Mouse (Mus musculus): ENCODE data around the gene Kif24. TPM values are rescaled to one million over a fixed set of nuclear protein-coding genes. Genes with fewer than 3 reads are reported as not detected.
"Not testable (repeated sequence)": the region's sequence is repeated elsewhere in the genome, so short reads cannot be mapped to it uniquely, and the experiment has no call there.

Kif24 gene
- total RNA-seq, 2 experiments from 2014 or later, result 0.86 to 1.3 TPM

DNA sequence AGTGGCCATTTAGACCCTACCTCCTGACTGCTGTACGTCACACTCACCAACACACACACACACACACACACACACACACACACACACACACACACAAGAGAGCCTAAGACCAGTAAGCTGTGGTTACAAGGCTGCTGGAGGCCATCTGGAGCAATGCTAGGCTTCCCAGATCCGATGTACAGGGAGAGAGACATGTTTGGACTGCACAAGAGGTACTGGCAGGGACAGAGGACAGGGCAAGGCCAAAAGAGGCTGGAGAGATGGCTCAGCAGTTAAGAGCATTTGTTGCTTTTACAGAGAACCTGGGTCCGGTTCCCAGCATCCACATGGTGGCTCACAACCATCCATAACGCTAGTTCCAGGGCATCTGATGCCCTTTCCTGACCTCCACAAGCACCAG, 30.4 kb upstream of the Kif24 start:
- intact Hi-C loops (cut with DNase I; ENCODE audit: low total_unique reads), result no loop called here
- DNase-seq, result no peak

DNA sequence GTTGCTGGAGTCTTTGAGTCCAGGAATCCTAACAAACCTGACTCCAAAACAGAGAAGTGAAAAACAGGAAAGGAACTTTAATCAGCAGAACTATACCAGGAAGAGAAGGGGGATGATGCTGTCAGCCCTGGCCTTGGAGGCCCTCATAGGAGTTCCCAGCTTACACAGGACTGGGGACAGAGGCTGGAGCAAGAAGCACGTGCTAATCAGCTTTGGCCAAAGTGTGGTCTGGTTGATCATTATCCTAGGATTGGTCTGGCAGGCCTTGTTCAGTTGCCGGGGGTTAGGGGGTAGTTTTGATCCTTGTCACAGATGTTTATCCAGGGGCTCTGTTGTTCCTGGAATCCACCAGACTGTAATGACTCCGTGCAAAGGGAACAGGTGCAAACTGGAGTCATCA, 29.7 kb upstream of the Kif24 start:
- intact Hi-C loops (cut with DNase I; ENCODE audit: low total_unique reads), result no loop called here
- no peak for DNase-seq

DNA sequence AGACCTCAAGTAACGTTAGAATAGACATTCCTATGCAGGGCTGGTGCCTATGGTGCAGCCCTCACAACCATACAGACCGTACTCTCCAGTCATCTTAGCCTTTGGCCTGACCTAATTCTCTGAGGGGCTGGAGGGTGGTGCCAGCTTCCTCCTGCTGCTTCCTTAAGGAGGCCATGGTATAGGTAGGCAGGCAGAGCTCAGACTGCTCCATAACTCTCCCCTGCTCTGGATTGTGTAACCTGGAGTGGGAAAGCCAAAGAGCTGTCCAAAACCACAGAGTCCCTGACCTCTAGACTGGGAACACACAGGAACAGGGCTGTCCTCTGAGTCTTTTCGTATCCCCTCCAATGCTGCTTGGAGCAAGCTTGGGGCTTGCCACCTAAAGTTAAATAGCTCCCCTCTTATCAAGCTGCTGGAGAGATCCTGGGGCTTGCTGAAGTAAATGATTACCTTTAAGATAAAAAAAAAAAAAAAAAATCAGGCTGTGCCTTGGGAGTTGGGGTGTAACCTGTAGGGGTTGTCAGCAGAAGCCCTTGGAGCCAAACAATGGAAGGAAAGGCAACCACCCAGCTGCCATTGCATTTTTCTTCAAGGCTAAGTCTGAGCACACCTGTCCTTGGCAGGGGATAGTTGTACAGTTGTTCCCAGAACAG, 28.9 kb upstream of the Kif24 start:
- intact Hi-C loops (cut with DNase I; ENCODE audit: low total_unique reads), result no loop called here
- no peak for DNase-seq

DNA sequence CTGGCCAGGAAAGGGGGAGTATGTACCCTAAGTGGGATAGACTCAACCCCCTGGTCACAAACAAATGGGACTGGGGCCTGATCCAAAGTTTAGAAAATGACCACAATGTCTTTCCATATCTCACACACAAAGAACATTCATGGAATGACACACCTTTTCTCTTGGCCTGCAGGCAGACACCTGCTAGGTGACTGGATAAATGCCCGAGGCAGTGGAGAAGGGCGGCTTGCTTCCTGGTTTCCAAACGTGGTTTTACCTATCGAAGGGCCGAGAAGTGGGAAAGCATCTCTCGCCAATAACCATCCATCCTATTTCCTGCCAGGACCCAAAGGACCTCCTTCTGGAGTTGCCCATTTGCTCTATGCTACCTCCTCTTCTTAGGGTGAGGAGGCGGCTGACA, 28.3 kb upstream of the Kif24 start:
- intact Hi-C loops (cut with DNase I; ENCODE audit: low total_unique reads), result no loop called here
- no peak for DNase-seq

DNA sequence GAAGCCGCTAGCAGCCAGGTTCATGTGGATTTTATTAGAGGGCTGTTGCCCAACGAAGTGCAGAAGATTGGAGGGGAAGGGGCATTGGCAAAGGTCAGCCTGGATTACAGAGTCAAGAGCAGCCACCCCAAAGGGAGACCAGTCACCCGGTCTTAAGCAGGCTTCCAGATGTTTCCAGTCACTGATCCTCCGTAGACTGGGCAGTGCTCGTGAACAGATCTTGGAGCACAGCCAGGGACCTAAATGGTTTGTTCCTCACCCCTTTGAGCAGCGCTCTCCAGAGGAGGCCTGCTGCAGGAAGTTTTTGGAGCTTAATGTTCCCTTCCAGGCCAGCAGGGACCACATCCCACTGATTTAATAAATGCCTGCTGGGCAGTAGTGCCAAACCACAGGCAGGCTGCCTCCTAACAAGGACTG, 16.9 kb upstream of the Kif24 start:
- peak; percentile 73 for DNase-seq
- intact Hi-C loops (cut with DNase I; ENCODE audit: low total_unique reads), result no loop called here

DNA sequence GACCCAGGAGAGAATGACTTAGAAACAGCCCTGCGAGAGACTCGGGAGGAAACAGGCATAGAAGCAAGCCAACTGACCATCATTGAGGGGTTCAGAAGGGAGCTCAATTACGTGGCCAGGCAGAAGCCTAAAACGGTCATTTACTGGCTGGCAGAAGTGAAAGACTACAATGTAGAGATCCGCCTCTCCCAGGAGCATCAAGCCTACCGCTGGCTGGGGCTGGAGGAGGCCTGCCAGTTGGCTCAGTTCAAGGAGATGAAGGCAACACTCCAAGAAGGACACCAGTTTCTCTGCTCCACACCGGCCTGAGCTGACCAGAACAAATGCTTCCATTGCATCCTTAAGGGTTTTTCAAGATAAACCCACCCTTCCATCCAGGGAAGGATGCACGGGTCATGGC, 15.6 kb upstream of the Kif24 start:
- intact Hi-C loops (cut with DNase I; ENCODE audit: low total_unique reads), result no loop called here
- DNase-seq, result peak; percentile 75

DNA sequence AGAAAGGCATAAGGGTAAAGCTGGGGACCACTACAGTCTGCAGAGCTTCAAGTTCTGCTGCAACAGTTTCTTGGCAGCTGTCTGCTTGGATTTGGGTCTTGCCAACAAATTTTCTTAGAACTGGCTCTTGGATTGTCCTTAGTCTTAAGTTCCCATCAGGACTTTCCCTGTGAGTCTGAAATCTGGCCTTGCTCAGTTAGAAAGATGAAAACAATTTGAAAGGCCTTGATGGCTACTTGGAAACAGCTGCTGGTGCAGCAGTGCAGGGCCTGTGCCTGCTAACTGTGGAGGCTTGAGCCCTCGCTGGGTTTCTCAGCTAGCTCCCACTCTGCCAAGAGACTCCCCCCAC, 14.7 kb upstream of the Kif24 start:
- intact Hi-C loops (cut with DNase I; ENCODE audit: low total_unique reads), result loop anchor here (10.0 kb wide), 1 partner anchor 135 kb away; no protein-coding TSS in a partner anchor
- peak; percentile 23 for DNase-seq

DNA sequence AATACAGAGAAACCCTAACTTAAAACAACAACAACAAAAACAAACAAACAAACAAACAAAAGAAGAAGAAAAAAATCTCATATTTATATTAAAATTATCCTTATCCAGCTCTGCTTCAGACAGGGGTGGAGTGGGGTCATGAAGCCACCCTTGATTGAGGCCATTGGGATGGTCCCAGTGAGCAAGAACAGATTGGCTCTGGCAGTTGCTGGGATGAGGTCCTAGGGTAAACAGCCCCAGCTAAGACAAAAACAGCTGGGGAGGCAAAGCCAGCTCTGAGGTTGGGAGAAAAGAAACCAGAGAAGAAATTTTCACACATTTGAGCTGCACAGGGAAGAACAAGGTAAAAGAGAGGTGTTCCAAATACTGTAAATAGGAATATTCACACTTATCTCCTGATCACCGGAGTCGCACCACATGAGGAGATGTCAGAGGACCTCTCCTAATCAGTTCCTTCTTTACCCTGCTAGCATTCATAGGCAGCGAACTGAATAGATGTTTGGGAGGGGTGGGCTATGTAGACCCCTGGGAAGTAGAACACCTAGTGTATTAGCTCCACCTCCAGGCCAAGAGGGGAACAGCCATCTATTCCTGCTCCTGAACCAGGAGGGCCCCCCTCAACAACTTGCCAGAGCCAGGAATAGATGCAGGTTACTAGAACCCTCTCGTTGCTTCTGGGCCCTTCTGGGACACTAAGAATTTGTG, 14.2 kb upstream of the Kif24 start:
- DNase-seq, result no peak
- intact Hi-C loops (cut with DNase I; ENCODE audit: low total_unique reads), result loop anchor here (10.0 kb wide), 1 partner anchor 136 kb away; no protein-coding TSS in a partner anchor

DNA sequence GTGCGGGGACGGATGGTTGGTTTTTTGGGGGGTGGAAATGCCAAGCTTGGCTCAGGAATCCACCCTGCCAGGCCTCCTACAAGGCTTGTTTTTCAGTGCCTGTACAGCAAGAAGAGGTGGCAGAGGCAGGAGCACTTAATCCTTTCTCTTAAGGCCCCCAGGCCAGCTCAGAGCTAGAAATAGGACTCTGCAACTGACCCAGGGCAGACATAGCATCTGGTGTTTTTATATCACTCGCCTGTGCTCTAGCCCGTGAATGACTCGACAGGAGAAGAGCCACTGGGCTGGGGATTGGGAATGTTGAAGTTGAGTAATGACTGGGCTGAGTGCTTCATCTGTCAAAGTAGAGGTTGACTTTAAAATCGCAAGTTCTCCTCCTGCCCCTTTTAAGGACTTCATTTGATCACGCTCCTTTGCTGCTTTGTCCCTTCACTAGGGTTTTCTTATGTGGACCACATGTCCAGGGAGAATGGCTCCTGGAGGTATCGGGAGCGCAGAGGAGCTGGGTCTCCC, 13.0 kb upstream of the Kif24 start:
- intact Hi-C loops (cut with DNase I; ENCODE audit: low total_unique reads), result loop anchor here (10.0 kb wide), 1 partner anchor 137 kb away; no protein-coding TSS in a partner anchor

DNA sequence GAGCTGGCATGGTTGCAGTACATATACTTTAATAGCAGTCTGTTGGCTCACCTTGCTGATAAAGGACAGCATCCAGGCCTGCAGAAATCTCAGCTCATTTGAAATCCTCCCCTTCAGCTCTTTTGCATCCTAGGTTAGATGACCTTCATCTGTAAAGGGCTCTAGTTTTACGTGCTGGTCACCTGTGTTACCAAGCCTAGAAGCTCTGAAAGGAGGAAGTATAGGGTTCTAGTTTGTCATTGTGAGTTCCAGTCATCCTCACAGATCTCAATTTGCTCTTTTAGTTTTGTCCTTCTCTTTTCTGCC, 6.7 kb upstream of the Kif24 start:
- intact Hi-C loops (cut with DNase I; ENCODE audit: low total_unique reads), result loop anchor here (5.0 to 10.0 kb wide), 2 partner anchors 36 to 143 kb away; no protein-coding TSS in a partner anchor
- DNase-seq, result no peak

More for the DNA sequence above, 13.0 kb upstream of the Kif24 start:
- DNase-seq, result no peak

DNA sequence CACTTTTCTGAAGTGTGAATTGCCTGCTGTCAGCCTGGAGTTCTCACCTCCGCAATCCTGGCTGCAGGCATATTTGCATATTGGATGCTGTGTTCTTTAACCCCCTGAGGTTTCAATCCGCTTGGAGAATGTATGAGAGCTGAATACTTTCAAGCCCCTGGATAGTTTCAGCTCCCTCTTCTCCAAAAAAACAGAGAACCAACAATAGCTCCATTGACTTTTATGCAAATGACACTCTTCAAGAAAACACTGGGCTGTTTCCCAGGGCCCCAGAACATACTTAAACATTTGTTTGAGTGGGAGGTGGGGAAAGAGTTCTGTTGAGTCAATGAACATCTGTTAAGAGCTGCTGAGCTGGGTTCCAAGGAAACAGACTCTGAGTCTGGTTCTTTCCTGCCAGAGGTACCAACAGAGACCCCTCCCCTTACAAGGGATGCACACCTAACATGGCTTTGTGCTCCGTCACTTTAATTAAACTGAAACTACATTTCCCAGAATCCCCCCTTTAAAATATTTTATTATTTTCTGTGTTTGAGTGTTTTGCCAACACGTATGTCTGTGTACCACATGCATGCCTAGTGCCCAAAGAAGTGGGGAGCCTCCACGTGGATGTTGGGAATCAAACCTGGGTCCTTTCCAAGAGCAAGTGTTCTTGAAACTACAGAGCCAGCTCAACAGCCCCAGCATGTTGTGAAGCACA, 6.1 kb upstream of the Kif24 start:
- DNase-seq, result no peak

DNA sequence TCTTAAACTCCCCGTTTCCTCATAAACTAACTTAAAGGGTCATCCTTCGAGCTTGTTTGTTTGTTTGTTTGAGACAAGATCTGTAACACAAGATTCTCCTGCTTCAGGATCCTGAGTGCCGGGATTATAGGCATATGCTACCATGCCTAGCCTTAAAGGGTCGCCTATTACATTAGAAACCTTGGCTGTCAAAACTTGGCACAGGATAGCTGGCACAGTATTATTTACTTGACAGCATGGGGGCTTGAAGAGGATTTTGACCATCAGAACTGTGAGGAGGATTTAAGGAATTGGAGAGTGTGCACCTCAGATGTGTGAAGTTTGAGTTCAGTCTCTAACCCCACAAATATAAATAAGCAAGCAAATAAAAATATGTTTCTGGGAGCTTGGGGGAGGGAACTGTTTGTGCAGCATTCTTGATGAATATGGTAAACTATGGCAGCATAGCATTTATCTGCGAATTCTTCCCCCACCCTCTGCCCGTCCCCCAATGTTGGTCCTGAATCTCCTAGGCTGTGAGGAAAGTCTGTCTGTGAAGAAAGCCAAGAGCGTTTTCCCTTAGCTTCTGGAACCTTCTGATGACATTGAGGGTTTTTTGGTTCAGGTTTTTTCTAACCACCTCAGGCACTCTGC, 5.5 kb upstream of the Kif24 start:
- no peak for DNase-seq
- intact Hi-C loops (cut with DNase I; ENCODE audit: low total_unique reads), result loop anchor here (5.0 to 10.0 kb wide), 2 partner anchors 37 to 145 kb away; no protein-coding TSS in a partner anchor

More for the DNA sequence above, 6.1 kb upstream of the Kif24 start:
- intact Hi-C loops (cut with DNase I; ENCODE audit: low total_unique reads), result loop anchor here (5.0 to 10.0 kb wide), 2 partner anchors 36 to 144 kb away; no protein-coding TSS in a partner anchor

DNA sequence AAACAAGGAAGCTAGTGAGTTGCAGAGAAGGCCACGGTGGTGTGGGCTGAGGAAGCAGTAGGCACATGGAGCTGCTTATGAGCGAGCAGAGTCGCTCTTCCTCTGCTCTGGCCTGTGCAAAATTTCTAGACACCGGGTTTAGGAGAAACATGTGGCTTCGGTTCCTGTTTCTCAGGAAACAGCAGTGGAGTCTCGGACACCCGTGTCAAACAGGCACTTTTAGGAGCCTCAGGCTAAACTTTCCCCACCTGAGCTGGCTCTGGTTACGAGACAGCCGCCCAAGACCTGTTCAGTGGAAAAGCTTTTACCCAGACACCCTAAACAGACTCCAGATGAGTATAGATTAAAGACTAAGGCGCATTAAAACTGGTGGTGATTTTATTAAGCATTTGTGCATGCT, 4.5 kb upstream of the Kif24 start:
- intact Hi-C loops (cut with DNase I; ENCODE audit: low total_unique reads), result no loop called here
- DNase-seq, result no peak

DNA sequence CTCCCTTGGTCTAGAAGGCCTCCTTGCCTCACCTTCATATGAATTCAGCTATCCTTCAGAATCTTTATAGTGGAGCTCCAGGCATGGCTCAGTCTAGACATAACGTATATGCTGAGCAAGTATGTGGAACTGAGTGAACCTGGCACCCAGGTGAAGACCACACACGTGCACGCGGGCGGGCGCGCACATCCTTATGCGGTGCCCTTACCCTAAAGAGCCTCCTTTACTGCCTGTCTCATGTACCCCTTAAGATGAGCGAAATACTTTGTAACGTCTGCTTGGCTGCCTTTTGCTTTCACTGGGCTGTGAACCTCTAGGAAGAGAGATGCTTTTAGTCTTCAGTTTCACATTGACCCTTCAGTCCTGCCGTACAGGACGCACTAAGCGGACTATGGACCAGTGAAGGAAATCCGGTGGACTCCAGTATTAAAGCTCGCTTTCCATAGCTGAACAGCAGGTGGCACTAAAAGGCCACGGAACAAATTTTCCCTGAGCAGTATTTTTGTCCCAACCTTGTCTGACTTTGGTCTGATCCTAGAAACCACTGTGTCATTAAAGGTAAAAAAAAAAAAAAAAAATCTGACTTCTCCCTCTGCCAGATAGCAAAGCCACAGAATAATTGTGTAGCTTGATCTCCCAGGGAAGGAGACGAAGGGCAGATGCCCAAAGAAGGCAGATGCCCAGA, 3.9 kb upstream of the Kif24 start:
- intact Hi-C loops (cut with DNase I; ENCODE audit: low total_unique reads), result no loop called here
- peak; percentile 50 for DNase-seq

DNA sequence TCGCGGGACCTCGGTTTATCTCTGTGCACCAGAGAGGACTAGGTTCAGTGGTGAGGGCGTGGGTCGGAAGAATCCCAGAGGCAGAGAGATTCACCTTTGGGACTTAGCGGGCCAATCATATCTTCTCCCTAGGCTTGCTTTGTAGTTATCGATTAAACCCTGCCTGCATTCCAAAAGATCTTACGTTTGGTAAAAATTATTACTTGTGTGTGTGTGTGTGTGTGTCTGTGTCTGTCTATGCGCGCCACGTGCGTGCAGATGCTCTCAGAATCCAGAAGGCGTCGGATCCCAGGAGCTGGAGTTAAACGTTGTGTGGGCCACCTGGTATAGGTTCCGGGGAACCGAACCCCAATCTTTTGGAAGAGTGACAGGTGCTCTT, 589 bp upstream of the Kif24 start:
- no peak for DNase-seq
- intact Hi-C loops (cut with DNase I; ENCODE audit: low total_unique reads), result no loop called here

DNA sequence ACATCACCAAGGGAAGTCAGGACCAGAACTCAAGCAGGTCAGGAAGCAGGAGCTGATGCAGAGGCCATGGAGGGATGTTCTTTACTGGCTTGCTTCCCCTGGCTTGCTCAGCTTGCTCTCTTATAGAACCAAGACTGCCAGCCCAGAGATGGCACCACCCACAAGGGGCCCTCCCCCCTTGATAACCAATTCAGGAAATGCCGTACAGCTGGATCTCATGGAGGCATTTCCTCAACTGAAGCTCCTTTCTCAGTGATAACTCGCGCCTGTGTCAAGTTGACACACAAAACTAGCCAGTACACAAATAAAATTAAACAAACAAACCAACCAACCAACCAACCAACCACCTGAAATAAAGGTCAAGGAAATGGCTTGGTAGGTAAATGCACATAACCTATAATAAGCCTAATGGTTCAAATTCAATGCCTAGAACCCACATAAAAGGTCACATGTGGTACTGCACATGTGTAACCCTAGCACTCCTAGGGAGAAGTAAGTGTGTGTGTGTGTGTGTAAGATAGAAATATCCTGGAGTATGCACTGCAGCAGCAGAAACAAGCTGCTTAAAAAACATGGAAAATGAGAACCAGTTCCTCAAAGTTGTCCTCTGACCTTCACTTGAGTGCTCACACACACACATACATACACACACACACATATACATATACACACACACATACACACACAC, 1.5 kb downstream of the Kif24 start:
- DNase-seq, result not testable (repeated sequence)

DNA sequence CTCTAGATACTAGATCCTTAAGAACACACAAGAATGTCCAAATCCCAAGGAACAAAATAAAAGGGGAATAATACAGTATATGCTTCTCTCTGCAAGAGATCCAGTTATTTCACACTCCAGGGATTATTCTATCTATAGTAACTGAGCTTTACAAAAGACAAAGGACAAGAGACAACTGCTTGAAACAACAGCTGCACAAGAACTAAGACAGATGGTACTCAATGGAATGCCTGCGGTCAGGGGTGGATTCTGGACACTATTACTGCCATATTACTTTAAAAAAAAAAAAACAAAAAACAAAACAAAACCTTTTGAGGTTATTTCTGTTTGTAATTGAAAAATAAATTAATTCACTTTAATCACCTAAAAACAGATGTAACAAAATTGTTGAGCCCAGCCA, 4.0 kb downstream of the Kif24 start:
- intact Hi-C loops (cut with DNase I; ENCODE audit: low total_unique reads), result no loop called here
- DNase-seq, result no peak

More for the DNA sequence above, 1.5 kb downstream of the Kif24 start:
- intact Hi-C loops (cut with DNase I; ENCODE audit: low total_unique reads), result not testable (repeated sequence)

DNA sequence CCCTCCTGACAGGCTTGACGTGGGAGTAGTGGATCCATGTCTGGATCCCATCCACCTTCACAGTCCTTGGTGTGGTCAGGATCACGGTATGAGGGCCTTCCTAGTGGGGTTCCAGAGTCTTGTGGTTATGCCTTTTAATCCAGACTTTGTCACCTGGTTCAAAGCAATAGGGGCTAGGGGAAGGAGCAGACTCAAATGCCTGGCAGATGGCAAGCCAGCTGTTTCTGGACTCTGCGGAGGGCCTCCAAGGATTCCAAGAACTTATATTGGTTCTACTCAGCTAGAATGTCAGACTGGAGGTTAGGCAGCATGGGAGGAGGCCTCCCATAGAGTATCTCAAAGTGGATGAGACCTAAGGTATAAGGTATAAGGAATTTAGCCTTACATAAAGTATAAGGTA, 17.1 kb downstream of the Kif24 start:
- intact Hi-C loops (cut with DNase I; ENCODE audit: low total_unique reads), result no loop called here
- DNase-seq, result no peak

DNA sequence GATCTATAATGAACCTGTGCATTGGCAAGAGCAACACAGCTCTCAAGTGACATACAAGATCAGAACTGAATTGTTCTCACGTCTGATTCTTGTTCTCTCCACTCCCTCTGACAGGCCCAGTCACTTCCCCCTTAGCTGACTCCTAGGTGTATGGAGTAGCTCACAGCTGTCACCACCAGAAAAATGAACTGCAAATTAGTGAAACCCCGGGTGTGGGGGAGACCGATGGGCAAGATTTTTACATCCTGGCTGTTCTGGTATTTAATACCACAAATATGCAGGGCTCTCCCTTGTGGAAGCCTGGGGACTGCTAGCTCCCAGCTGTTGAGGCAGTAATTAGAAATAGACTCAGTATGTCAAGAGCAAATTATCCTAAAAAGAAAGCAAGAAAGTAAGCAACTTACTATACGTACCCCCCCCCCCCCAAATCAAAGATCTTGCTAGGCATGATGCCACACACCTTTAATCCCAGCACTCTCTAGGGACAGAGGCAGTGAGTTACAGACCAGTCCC, 21.8 kb downstream of the Kif24 start:
- intact Hi-C loops (cut with DNase I; ENCODE audit: low total_unique reads), result no loop called here
- DNase-seq, result no peak
